Mouse (Mus musculus) hindbrain, embryonic 16.5 days (tissue): ENCODE measurements around the gene Foxa3. TPM values are rescaled to one million over a fixed set of nuclear protein-coding genes. Genes with fewer than 3 reads are reported as not detected.
A peak's percentile ranks its signal among the peaks of the same experiment; 100 is the strongest.

Source experiments
- ATAC-seq: fragments of 200-750 bp; cut with Nextera tagmentation; 2 replicates; pipeline ENCODE4 v1.8.0; 2017; ENCODE audit warnings: moderate TSS enrichment, moderate library complexity
- H3K27ac ChIP-seq: fragments of 300-500 bp; sonication (generic); 2 replicates; pipeline ENCODE4 v1.5.1; 2014; ENCODE audit warnings: low read depth, mild to moderate bottlenecking, control low read depth, low read length, moderate library complexity
- H3K27me3 ChIP-seq: fragments of 300-500 bp; sonication (generic); replicated peaks from 2 replicates; pipeline ENCODE4 v1.6.1; 2014; ENCODE audit warnings: low read length; ENCODE audit not compliant: control insufficient read depth, insufficient read depth
- H3K36me3 ChIP-seq: fragments of 300-500 bp; sonication (generic); 2 replicates; pipeline ENCODE4 v1.6.1; 2014; ENCODE audit warnings: mild to moderate bottlenecking, low read length, moderate library complexity, mixed read lengths; ENCODE audit not compliant: control insufficient read depth, insufficient read depth
- H3K4me1 ChIP-seq: fragments of 300-500 bp; sonication (generic); 2 replicates; pipeline ENCODE4 v1.6.1; 2014; ENCODE audit warnings: low read depth, low read length; ENCODE audit not compliant: control insufficient read depth, insufficient read depth
- H3K4me2 ChIP-seq: fragments of 300-500 bp; sonication (generic); 2 replicates; pipeline ENCODE4 v1.6.1; 2014; ENCODE audit warnings: mild to moderate bottlenecking, low read length, control low read depth, moderate library complexity
- H3K4me3 ChIP-seq: fragments of 300-500 bp; sonication (generic); 2 replicates; pipeline ENCODE4 v1.5.1; 2014; ENCODE audit warnings: mild to moderate bottlenecking, low read length, control low read depth, moderate library complexity
- H3K9ac ChIP-seq: fragments of 300-500 bp; sonication (generic); 2 replicates; pipeline ENCODE4 v1.6.1; 2014; ENCODE audit warnings: low read depth, mild to moderate bottlenecking, control low read depth, low read length, moderate library complexity
- H3K9me3 ChIP-seq: fragments of 300-500 bp; sonication (generic); 2 replicates; pipeline ENCODE4 v1.6.1; 2014; ENCODE audit warnings: mild to moderate bottlenecking, low read length, moderate library complexity; ENCODE audit not compliant: control insufficient read depth
- WGBS: fragments of 180-500 bp; shearing (Covaris S2); extraction: QIAGEN DNeasy Blood & Tissue Kit; methylation state at CpG from one replicate; pipeline ENCODE4 v1.1.7; 2014; 5-methylcytosine and 5-hydroxymethylcytosine counted together
- polyA plus RNA-seq: library from polyadenylated mRNA; unstranded; fragments of >200 nt; fragmentation: Nextera tagmentation; extraction: Ambion mirVana; gene quantifications from 2 replicates; pipeline ENCODE4 v1.2.1, GENCODE M21; 2015

Gene Foxa3
- polyA plus RNA-seq, 1 experiment from 2014 or later, result not detected

- 62% methylated on average over 9 of the region's 9 CpGs for WGBS
- H3K4me2 ChIP-seq, result peak overlapping the region; percentile 57
These were observed 31.4 kb upstream of the Foxa3 start for GRCm38 (mm10) chr7:19054777-19055076.

GRCm38 (mm10) chr7:19054047-19054776 lies 30.9 kb upstream of the Foxa3 start, which contains the start of gene Rsph6a:
Rsph6a (plus strand) TSS chr7:19054690.
- ATAC-seq, result peak; percentile 78
- H3K4me3 ChIP-seq, result peak within 1 kb of the TSS; percentile 31
- WGBS, result 21% methylated on average over 33 of the region's 33 CpGs

More at GRCm38 (mm10) chr7:19054777-19055076, 31.4 kb upstream of the Foxa3 start:
- Histone ChIP-seq H3K9ac (peak overlapping the region; percentile 56; the same call in 1 of the 2 replicates), H3K4me3 (peak overlapping the region; percentile 31), H3K9me3 (no peaks in the 10 kb centered on the region), H3K27me3 (no peaks in the 10 kb centered on the region), H3K4me1 (no peaks in the 10 kb centered on the region; the same call in 1 of the 2 replicates), H3K36me3 (peaks cover 16% of the 10 kb centered on the region), H3K27ac (no peak overlapping the region)
- peak; percentile 35 for ATAC-seq

GRCm38 (mm10) chr7:19053136-19053532 lies 29.8 kb upstream of the Foxa3 start:
- H3K4me3 ChIP-seq, result no peak overlapping the region
- H3K9me3 ChIP-seq, result no peaks in the 10 kb centered on the region
- no peak overlapping the region for H3K4me2 ChIP-seq
- ATAC-seq, result no peak
- 91% methylated on average over 7 of the region's 7 CpGs for WGBS
- no peak overlapping the region for H3K27ac ChIP-seq
- no peak overlapping the region for H3K9ac ChIP-seq
- peaks cover 29% of the 10 kb centered on the region for H3K36me3 ChIP-seq
- no peaks in the 10 kb centered on the region for H3K27me3 ChIP-seq
- no peaks in the 10 kb centered on the region; the same call in 1 of the 2 replicates for H3K4me1 ChIP-seq

More at GRCm38 (mm10) chr7:19054047-19054776, 30.9 kb upstream of the Foxa3 start, which contains the start of gene Rsph6a:
- H3K36me3 ChIP-seq, result peaks cover 21% of the 10 kb centered on the region
- H3K27ac ChIP-seq, result peak within 1 kb of the TSS; percentile 45
- H3K4me1 ChIP-seq, result no peaks in the 10 kb centered on the region; the same call in 1 of the 2 replicates
- peak within 1 kb of the TSS; percentile 56 for H3K9ac ChIP-seq
- peak within 1 kb of the TSS; percentile 57 for H3K4me2 ChIP-seq
- no peaks in the 10 kb centered on the region for H3K27me3 ChIP-seq
- no peaks in the 10 kb centered on the region for H3K9me3 ChIP-seq

- H3K36me3 ChIP-seq, result peaks cover 35% of the 10 kb centered on the region
- H3K27me3 ChIP-seq, result no peaks in the 10 kb centered on the region
- H3K4me1 ChIP-seq, result no peaks in the 10 kb centered on the region; the same call in 1 of the 2 replicates
- no peak for ATAC-seq
- no peak overlapping the region for H3K4me2 ChIP-seq
- no peak overlapping the region for H3K4me3 ChIP-seq
- no peak overlapping the region for H3K27ac ChIP-seq
- WGBS, result 88% methylated on average over 15 of the region's 15 CpGs
- no peak overlapping the region for H3K9ac ChIP-seq
- H3K9me3 ChIP-seq, result no peaks in the 10 kb centered on the region
These were observed 29.2 kb upstream of the Foxa3 start for GRCm38 (mm10) chr7:19052345-19053135.

GRCm38 (mm10) chr7:19051161-19051560 lies 27.8 kb upstream of the Foxa3 start:
- Histone ChIP-seq H3K9me3 (no peaks in the 10 kb centered on the region), H3K36me3 (peaks cover 43% of the 10 kb centered on the region), H3K4me3 (no peak overlapping the region), H3K4me2 (no peak overlapping the region), H3K27ac (no peak overlapping the region), H3K27me3 (no peaks in the 10 kb centered on the region), H3K9ac (no peak overlapping the region), H3K4me1 (no peaks in the 10 kb centered on the region; the same call in 1 of the 2 replicates)
- 75% methylated on average over 4 of the region's 4 CpGs for WGBS
- no peak for ATAC-seq

GRCm38 (mm10) chr7:19050172-19050571 lies 26.8 kb upstream of the Foxa3 start:
- WGBS, result 87% methylated on average over 8 of the region's 8 CpGs
- no peak overlapping the region for H3K4me2 ChIP-seq
- no peaks in the 10 kb centered on the region; the same call in 1 of the 2 replicates for H3K4me1 ChIP-seq
- no peak overlapping the region for H3K27ac ChIP-seq
- no peaks in the 10 kb centered on the region for H3K27me3 ChIP-seq
- no peak for ATAC-seq
- peaks cover 51% of the 10 kb centered on the region for H3K36me3 ChIP-seq
- H3K4me3 ChIP-seq, result no peak overlapping the region
- H3K9ac ChIP-seq, result no peak overlapping the region
- H3K9me3 ChIP-seq, result no peaks in the 10 kb centered on the region

DNA sequence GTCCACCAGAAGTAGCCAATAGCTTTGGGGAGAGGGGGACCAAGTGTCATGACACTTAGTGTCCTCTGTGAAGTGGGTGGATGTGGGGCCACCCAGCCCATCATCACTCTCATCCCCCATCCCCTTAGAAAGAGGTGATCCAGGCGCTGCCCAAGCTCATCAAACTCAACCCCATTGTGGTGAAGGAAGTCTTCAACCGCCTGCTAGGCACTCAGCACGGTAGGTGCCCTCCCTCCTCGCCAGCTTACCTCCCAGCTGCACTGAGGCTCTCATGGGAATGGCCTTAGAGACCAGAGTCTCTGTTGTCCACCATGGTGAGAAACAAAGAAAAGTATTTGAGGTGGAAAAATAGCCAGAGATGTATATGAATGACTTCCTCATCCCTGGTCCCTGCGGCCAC lies 25.9 kb upstream of the Foxa3 start:
- Histone ChIP-seq H3K4me3 (no peak overlapping the region), H3K36me3 (peaks cover 60% of the 10 kb centered on the region)
- 90% methylated on average over 5 of the region's 5 CpGs for WGBS

DNA sequence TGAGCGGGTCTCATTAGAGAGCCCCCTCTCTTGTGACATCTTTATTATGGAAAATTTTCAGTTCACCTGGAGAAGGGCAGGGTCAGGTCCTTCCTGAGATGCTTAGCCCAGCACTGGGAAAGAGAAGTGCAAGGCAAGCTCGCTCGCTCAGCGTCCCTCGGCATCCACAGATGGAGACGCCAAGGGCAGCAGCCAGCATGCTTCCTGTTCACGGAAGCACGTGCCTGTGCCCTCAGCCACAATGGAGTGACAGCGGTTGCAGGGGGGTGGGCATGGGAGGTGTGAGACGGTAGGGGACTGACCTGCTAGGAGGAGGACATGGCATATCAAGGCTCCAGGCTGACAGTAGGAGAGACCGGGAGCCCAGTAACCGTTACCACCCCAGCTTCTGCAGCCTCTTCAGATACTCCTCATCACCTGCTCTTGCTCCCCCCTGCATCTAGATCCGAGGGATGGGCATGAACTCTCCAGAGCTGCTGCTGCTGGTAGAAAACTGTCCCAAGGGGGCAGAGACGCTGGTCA lies 24.7 kb upstream of the Foxa3 start:
- no peak overlapping the region for H3K4me2 ChIP-seq
- H3K9ac ChIP-seq, result no peak overlapping the region
- no peaks in the 10 kb centered on the region for H3K4me1 ChIP-seq
- H3K9me3 ChIP-seq, result no peaks in the 10 kb centered on the region
- no peak overlapping the region for H3K4me3 ChIP-seq
- H3K27ac ChIP-seq, result no peak overlapping the region
- ATAC-seq, result no peak
- H3K27me3 ChIP-seq, result no peaks in the 10 kb centered on the region
- WGBS, result 90% methylated on average over 14 of the region's 14 CpGs
- H3K36me3 ChIP-seq, result peaks cover 68% of the 10 kb centered on the region

More for the DNA sequence above, 25.9 kb upstream of the Foxa3 start:
- Histone ChIP-seq H3K9ac (no peak overlapping the region), H3K27me3 (no peaks in the 10 kb centered on the region), H3K27ac (no peak overlapping the region), H3K4me2 (no peak overlapping the region), H3K4me1 (no peaks in the 10 kb centered on the region; the same call in 1 of the 2 replicates), H3K9me3 (no peaks in the 10 kb centered on the region)
- ATAC-seq, result no peak
